Mouse (Mus musculus) subcutaneous adipose tissue, adult 2 months (tissue): ENCODE results near the gene Sh2d7. TPM values are rescaled to one million over a fixed set of nuclear protein-coding genes. Genes with fewer than 3 reads are reported as not detected.

Source experiments
- polyA plus RNA-seq: library from polyadenylated mRNA; depleted of rRNA; stranded (reverse); fragments of >200 nt; gene quantifications from 2 replicates; pipeline ENCODE4 v1.2.3, GENCODE M21; 2012; ENCODE audit warnings: low replicate concordance; rRNA removed

Gene Sh2d7
- polyA plus RNA-seq: not detected in 2 replicates

DNA sequence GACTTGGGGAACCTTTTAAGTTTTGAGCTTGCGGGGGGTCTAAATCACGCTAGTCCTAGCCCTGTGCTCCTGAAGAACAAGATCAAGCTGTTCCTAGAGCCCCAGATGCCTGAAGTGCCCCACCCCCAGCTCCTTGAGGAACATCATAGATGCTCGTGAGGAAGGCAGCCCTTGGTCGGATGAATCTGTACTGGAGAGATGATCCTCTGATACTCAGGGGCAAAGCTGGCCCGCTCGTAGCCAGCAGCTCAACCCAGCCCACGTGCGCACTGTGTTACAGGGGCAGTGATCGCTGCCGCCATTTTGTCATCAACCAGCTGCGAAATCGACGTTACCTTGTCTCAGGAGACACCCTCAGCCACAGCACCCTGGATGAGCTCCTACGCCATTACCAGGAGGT, at the start of gene Sh2d7:
TSS of gene Sh2d7 (plus strand) at position 301 of the 400 bp plus-strand sequence.

DNA sequence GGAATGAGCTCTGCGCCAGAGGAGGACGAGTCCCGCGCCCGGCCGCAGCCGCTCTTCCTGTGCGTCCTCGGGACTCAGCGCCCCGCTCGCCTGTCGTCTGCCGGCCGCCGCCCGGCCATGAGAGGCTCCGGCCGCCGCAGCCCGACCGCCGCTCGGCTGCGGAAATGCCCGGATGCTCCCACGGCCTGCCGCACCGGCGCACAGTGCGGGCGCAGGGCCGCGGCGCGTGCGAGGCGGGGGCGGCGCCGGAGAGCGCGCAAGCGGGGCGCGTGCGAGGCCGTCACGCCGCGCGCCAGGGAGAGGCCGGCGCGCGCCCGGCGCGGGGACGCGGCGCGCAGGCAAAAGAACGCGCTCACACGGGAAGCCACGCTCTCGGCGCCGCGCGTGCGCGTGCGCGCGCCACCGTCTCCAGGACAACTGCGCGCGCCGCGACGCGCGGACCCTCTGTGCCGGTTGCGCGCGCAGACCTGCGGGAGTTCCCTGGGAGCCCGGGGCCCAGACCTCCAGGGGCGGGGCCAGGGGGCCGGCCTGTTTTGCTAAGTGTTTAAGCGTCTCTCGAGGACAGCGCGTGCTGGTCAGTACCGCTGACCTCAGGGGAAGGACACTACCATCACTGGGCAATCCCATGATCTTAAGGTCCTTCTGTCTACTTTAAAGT, 37.2 kb upstream of the Sh2d7 start, which contains the start of gene Dmxl2:
TSS of gene Dmxl2 (minus strand) at position 174 of the 658 bp plus-strand sequence.

DNA sequence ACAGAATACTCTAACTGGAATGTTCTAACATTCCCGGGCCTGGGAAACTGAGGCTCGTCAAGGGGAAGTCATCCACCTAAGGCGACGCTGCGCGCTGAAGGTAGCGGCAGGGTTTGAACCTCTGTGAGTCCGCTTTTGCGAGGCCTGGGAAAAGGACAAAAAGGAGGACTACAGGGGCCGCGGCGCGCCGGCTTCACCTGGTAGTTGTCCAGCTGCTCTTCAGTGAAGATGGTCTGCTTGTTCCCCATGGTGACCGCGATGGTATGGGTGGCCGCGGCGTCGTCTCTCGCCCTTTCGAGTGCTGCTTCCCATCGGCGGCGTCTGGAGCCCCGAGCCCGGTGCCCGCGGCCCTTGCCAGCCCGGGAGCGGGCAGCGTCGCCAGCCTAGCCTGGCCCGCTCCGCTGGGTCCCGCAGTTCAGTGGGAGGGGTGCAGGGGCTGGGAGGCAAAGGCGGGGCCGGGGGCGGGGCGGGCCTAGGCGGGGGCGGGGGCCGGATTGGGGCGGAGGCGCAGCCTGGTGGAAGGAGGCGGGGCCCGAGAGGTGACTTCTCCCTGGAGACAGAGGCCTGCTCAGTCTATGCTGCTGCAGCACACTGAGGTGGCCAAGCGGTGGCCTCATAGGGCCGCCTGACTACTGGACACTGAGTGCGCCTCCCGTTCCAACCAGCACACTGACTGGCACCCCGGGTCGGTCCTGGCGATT, 21.1 kb downstream of the Sh2d7 start, which contains the start of gene Cib2:
TSS of gene Cib2 (minus strand) at position 448 of the 701 bp plus-strand sequence.

DNA sequence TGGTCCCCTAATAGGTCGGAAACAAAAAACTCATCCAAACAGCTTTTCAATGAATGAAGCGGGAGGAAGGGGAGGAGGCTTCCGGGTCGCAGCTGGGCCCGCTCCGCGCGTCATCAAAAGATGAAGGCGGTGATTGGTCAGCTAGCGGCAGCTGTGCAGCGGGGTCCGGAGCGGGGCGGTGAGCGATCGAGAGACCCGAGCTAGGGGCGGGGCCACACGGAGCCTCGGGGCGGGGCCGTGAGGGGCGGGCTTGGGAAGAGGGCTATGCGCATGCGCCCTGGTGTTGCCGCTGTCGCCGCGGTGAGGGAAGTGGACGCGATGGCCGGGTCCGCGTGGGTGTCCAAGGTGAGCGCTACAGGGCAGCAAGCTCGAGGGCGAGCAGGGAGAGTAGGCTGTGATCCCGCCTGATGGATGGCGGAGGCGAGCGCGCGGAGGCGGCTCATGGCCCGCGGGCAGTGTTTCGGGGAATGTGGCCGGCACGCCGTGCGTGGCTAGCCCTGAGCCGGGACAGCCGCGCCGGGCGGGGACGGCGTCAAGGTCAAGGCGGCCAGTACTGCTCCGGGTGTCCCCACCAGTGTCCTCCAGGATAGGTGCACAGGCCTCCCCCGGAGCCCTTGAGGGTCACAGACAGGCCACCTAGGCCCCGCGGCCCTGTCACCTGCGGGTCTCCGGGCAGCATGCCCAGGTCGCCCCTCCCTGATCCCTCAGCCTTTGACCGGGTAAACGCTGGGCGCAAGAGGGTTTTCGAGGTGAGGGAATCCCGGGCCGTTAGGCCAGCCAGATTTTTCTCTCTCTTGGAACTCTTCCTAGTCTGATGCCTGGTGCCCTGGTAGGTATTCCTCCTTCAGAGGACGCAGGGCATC, 47.6 kb downstream of the Sh2d7 start, which contains the start of gene Idh3a:
TSS of gene Idh3a (plus strand) at position 136 of the 863 bp plus-strand sequence.

Other genes starting within 250 kb of the Sh2d7 start
- gene Dmxl2, start 37.4 kb upstream of the Sh2d7 start, polyA plus RNA-seq: 7.4 and 8.8 TPM in 2 replicates
- 40.1 and 141 TPM in 2 replicates for gene Cib2, start 21.2 kb downstream of the Sh2d7 start, polyA plus RNA-seq
- gene Idh3a, start 47.4 kb downstream of the Sh2d7 start, polyA plus RNA-seq: 95.3 and 205 TPM in 2 replicates
- 0.62 and 0.77 TPM in 2 replicates for gene Acsbg1, start 122.9 kb downstream of the Sh2d7 start, polyA plus RNA-seq
- gene Dnaja4, start 159.9 kb downstream of the Sh2d7 start, polyA plus RNA-seq: 11.0 and 14.3 TPM in 2 replicates
- gene Wdr61, start 195.5 kb downstream of the Sh2d7 start, polyA plus RNA-seq: 37.8 and 40.8 TPM in 2 replicates
- gene Crabp1, start 225.8 kb downstream of the Sh2d7 start, polyA plus RNA-seq: 24.4 TPM in 1 of 2 replicates, not detected in the other